Mouse (Mus musculus): ENCODE measurements at regions not wholly inside any gene's neighbourhood (a gene's known extent, or its start where the extent isn't known, plus 50 kb on each side); places are given as distances from the start of the nearest gene placed in this dataset.

DNA sequence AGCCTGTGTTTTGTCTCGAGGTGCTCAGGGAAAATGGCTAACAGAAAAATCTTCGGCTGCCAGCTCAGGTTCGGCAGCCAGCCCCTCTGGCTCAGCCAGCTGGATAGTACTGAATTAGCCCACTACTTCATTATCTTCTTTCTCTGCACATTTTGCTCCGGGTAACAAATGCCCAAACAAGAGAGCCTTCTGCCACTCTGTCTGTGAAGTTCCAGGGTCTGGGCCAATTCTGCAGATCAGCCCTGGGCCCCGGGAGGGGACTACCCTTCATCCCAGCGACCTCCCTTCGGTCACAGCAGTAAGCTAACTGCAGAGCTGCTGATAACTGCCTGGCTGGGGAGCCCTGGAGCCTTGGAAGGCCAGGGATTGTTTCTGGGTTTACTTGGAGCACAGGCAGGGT is 119.6 kb upstream of the Ofcc1 start:
- DNase-seq (ENCODE audit: low spot score) = no peak

- DNase-seq (ENCODE audit: low spot score) = no peak
Observed at GRCm38 (mm10) chr13:40472683-40473082, 111.4 kb upstream of the Ofcc1 start.

DNA sequence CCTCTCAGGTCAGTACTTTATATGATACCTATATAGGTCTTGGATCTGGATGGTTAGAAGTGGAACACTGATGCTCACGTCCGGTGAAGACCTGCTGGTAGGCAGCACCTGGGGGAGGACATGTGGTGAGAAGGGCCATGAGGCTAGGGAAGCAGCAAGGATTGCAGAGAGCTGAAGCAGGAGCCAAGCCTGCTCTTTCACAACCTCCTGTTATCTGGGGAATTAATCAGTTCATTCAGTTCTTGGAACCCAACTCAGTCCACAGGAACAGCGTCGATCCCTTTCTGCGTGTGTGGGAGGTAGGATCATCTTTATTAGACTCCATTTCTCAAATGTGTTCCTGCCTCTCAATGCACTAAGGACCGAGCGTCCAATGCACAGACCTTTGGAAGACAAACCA is 107.9 kb upstream of the Ofcc1 start:
- no peak for DNase-seq (ENCODE audit: low spot score)

DNA sequence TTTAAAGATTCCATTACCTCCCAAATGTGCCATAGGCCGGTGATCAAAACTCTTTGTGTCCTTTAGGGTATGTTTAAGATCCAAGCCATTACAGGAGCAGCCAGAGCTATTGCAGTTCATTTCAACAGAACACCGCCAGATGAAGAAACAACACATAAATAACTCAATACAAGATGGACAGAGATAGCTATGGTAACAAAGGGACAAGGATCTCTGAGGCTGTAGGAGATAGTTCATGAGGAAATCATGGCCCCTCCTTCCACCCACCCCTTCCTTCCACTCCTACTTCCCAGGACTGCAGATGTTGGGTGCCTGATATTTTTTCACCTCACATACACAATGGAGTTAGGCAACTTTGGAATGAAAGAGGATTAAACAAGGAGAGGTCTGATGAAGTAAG is 92.1 kb upstream of the Ofcc1 start:
- DNase-seq (ENCODE audit: low spot score) = no peak

- no peak for DNase-seq (ENCODE audit: low spot score)
Observed at GRCm38 (mm10) chr13:40429831-40430230, 68.6 kb upstream of the Ofcc1 start.

DNA sequence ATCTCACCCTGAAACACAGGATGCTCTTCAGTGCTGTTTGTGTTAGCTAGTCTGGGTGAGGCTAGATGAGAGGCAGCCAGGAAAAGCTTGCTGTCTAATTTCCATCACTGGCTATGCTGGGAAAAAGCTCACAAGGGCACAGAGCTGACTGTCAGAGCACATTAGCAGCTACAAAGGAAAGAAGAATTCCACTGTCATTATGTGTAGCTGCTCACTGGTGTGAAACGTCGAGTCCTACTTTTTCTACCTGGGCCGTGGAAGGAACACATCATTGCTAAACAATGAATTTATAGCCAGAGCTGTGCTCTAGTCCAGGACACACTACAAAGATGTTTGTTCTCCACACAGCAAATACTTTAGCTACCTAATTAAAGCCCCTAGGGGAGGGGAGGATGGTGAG is 61.8 kb upstream of the Ofcc1 start:
- DNase-seq (ENCODE audit: low spot score) = no peak

DNA sequence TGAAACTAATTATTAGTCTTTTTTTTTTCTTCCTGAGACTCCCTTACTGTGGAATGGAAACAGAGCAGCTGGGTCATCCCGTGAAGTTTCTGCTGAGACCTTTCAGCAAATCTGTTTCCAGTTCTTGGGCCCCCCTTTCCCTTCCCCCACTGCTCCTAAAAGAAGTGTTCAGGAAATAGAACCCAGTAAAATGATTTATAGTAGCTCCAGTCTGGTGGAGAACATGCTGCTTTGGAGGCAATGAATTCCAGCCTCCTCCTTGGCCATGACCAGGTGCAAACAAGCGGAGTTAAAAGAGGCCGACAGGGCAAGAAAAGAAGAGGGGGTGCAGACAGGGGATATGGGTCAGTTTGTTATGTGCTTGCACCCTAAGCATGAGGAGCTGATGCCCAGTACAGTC is 56.6 kb upstream of the Ofcc1 start:
- DNase-seq (ENCODE audit: low spot score) = no peak

DNA sequence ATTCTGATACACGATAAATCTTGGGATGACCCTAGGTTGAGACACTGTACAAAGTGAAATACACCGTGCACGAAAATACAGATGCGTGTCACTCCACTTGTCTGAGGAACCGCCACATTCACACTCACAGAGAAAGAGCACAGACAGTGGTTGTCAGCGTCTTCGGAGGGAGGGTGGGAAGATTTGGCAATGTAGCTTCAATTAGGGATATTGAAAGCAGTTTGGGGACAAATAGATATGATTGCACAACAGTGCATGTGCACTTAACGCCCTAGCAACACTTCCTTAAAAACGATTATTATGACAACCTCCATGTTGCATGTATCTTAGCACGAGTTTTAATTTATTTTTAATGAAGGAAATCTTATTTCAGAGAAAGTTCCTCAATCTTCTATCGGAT is 51.8 kb upstream of the Ofcc1 start:
- DNase-seq (ENCODE audit: low spot score) = no peak
